Mouse (Mus musculus) hindbrain, embryonic 11.5 days (tissue): ENCODE results near the gene Vsnl1. TPM values are rescaled to one million over a fixed set of nuclear protein-coding genes. Genes with fewer than 3 reads are reported as not detected.

Experiments used
- ATAC-seq: fragments of 200-750 bp; cut with Nextera tagmentation; 2 replicates; pipeline ENCODE4 v1.8.0; 2017; ENCODE audit warnings: mild to moderate bottlenecking, moderate TSS enrichment, moderate library complexity; ENCODE audit not compliant: low FRiP score
- DNase-seq: peaks from one replicate; pipeline ENCODE4 v3.0.0-alpha.2; 2015; ENCODE audit warnings: low spot score
- H3K27ac ChIP-seq: fragments of 300-500 bp; sonication (generic); 2 replicates; pipeline ENCODE4 v1.5.1; 2014; ENCODE audit warnings: mild to moderate bottlenecking, low read depth, low read length
- H3K27me3 ChIP-seq: fragments of 300-500 bp; sonication (generic); 2 replicates; pipeline ENCODE4 v1.6.1; 2014; ENCODE audit warnings: mild to moderate bottlenecking, low read length, moderate library complexity, mixed read lengths; ENCODE audit not compliant: control insufficient read depth, insufficient read depth
- H3K36me3 ChIP-seq: fragments of 300-500 bp; sonication (generic); 2 replicates; pipeline ENCODE4 v1.6.1; 2014; ENCODE audit warnings: mild to moderate bottlenecking, low read length, moderate library complexity, mixed read lengths; ENCODE audit not compliant: control insufficient read depth, insufficient read depth
- H3K4me1 ChIP-seq: fragments of 300-500 bp; sonication (generic); replicated peaks from 2 replicates; pipeline ENCODE4 v1.6.1; 2014; ENCODE audit warnings: low read length, mixed read lengths; ENCODE audit not compliant: control insufficient read depth, insufficient read depth
- H3K4me2 ChIP-seq: fragments of 300-500 bp; sonication (generic); replicated peaks from 2 replicates; pipeline ENCODE4 v1.6.1; 2014; ENCODE audit warnings: mild to moderate bottlenecking, low read depth, low read length
- H3K4me3 ChIP-seq: fragments of 300-500 bp; sonication (generic); 2 replicates; pipeline ENCODE4 v1.5.1; 2014; ENCODE audit warnings: low read depth, low read length
- H3K9ac ChIP-seq: fragments of 300-500 bp; sonication (generic); 2 replicates; pipeline ENCODE4 v1.6.1; 2014; ENCODE audit warnings: low read depth, low read length
- H3K9me3 ChIP-seq: fragments of 300-500 bp; sonication (generic); 2 replicates; pipeline ENCODE4 v1.6.1; 2016; ENCODE audit warnings: low read length; ENCODE audit not compliant: control insufficient read depth
- WGBS: fragments of 180-500 bp; shearing (Covaris S2); extraction: QIAGEN DNeasy Blood & Tissue Kit; methylation state at CpG from one replicate; pipeline ENCODE4 v1.1.7; 2014; 5-methylcytosine and 5-hydroxymethylcytosine counted together
- polyA plus RNA-seq: library from polyadenylated mRNA; unstranded; fragments of >200 nt; fragmentation: Nextera tagmentation; extraction: Ambion mirVana; gene quantifications from 2 replicates; pipeline ENCODE4 v1.2.1, GENCODE M21; 2014

Vsnl1 gene
- polyA plus RNA-seq, 1 experiment from 2014 or later: 2.9 TPM

DNA sequence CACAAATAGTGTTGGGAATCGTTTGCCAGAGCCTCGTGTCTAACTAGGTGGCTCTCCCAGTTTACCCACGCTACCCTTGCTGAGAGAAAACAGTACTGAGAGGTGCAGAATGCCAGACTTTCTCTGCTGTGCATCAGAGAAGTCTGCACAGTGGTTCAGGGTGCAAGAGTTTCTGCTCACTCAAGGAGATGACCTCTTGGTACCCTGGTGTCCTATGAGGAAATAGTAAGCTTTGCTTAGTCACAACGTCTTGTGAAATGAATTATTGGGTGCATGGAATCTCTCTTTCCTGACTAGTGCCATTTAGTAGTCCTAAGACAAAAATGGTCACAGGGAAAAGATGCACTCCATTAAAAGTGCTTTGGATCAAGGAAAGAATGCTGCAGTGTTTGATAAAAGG lies 111.9 kb downstream of the Vsnl1 start:
- H3K27ac ChIP-seq: no peak overlapping the region
- no peaks in the 10 kb centered on the region for H3K36me3 ChIP-seq
- no peak overlapping the region for H3K9ac ChIP-seq
- H3K27me3 ChIP-seq: no peaks in the 10 kb centered on the region
- DNase-seq (no peak), ATAC-seq (no peak)
- H3K4me3 ChIP-seq: no peak overlapping the region
- H3K4me1 ChIP-seq: no peaks in the 10 kb centered on the region
- 79% methylated on average over 4 of the region's 4 CpGs for WGBS
- no peaks in the 10 kb centered on the region for H3K9me3 ChIP-seq
- no peak overlapping the region for H3K4me2 ChIP-seq

DNA sequence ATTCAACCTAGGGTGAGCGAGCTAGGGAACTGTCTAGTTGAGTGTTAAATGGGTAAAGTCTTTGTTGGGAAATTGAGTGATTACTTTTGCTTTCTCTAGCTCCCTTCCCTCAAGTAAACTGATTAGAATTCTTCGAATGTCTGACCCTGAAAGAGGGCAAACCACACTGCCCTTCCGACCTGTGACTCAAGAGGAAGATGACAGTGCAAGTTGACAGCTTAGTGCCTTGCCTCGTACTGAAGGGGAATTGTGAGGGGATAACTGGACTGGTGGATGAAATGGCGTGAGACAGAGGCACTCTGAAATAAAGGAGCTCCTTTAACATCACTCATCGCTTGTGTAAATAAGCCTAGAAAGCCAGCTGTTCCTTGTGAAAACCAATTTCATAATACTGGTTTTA lies 118.7 kb downstream of the Vsnl1 start:
- Histone ChIP-seq H3K4me2 (no peak overlapping the region), H3K4me1 (no peaks in the 10 kb centered on the region), H3K9me3 (no peaks in the 10 kb centered on the region), H3K36me3 (0 out of 2 replicates have a peak, but pooled peaks cover 3% of the 10 kb centered on the region), H3K27me3 (no peaks in the 10 kb centered on the region), H3K27ac (no peak overlapping the region), H3K9ac (no peak overlapping the region), H3K4me3 (no peak overlapping the region)
- ATAC-seq (no peak), DNase-seq (no peak)
- WGBS: 58% methylated on average over 6 of the region's 6 CpGs

DNA sequence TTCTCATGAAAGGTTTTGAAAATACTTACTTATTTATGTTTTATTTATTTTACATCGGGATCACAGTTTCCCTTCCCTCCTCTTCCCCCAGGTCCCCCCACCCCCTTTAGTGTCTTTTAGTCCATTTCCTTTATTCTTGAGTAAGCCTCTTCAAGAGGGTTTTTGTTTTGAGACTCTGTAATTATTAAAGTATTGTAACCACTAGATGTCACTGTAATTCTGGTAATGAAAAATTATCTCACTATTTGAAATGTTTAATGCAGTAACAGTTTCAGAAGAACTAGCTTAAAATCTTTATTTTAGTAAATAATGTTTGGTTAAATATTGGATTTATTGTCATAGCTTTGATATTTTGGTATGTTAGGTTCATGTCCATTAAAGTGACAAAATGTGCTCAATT lies 122.6 kb downstream of the Vsnl1 start:
- H3K4me1 ChIP-seq: no peaks in the 10 kb centered on the region
- WGBS: 87% methylated on average over 1 of the region's 1 CpGs
- no peaks in the 10 kb centered on the region for H3K9me3 ChIP-seq
- no peak for ATAC-seq
- H3K4me2 ChIP-seq: no peak overlapping the region
- 0 out of 2 replicates have a peak, but pooled peaks cover 3% of the 10 kb centered on the region for H3K36me3 ChIP-seq
- no peak overlapping the region for H3K27ac ChIP-seq
- DNase-seq: no peak
- H3K9ac ChIP-seq: no peak overlapping the region
- no peak overlapping the region for H3K4me3 ChIP-seq
- H3K27me3 ChIP-seq: no peaks in the 10 kb centered on the region

DNA sequence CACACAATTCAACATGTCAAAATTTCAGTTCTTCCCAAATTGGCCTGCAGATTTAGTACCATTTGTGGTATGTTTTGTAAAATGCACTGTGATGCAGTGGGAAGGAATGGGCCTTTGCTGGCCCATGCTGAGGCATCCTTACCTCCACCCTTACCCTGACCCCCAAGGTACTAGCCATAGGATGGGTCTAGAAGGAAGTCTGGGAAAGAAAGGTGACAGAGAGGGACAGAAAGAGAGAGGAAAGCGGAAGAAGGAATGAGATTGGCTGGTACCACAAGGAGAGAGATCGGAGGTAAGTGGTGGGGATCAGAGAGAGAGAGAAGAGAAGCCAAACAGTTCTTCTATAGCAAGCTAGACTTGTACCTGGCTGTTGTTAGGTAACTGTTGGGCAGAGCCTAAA lies 125.3 kb downstream of the Vsnl1 start:
- no peak for DNase-seq
- no peaks in the 10 kb centered on the region for H3K4me1 ChIP-seq
- 93% methylated on average over 2 of the region's 2 CpGs for WGBS
- H3K36me3 ChIP-seq: 0 out of 2 replicates have a peak, but pooled peaks cover 3% of the 10 kb centered on the region
- H3K9me3 ChIP-seq: no peaks in the 10 kb centered on the region
- ATAC-seq: no peak
- H3K4me3 ChIP-seq: no peak overlapping the region
- no peaks in the 10 kb centered on the region for H3K27me3 ChIP-seq
- no peak overlapping the region for H3K9ac ChIP-seq
- H3K27ac ChIP-seq: no peak overlapping the region
- no peak overlapping the region for H3K4me2 ChIP-seq

DNA sequence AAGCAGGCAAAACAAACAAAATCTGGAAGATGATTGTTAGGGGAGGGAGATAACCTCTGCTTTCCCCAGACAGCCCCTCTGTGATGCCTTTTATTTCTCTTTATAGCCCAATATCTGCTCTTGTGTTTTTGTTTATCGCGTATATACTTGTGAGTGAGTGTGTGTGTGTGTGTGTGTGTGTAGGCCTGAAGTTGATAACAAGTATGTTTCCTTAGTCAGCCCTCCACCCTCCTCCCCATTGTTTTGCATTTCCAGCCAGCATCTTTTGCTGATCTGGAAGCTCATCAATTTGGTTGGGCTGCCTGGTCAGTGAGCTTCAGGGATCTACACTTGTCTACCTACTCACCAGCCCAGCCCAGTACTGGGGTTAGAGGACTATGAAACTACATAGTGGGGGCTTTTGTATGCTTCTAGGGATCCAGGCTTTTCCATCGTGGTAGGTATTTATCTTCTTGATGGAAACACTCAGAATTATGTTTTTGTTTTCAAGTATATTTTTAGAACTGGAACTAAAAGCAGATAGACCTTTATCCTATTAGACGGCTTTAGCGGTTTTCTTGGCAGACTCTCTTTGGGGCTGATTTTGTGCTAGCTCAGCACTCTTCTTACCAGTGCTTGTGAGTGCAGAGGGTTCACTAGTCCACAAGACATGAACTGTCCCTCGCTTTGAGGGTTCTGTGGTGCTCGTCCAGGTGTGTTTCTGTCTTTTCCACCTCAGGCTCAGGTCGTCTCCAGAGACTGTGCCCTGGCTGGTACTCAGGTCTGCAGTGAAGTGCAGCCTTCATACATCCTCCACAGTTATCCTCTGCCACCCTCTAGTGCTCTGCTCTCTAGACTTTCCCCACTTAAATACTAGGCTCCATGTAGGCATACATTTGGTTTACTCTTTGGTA lies 129.4 kb downstream of the Vsnl1 start:
- ATAC-seq: no peak
- H3K4me2 ChIP-seq: no peak overlapping the region
- H3K27ac ChIP-seq: no peak overlapping the region
- 94% methylated on average over 8 of the region's 8 CpGs for WGBS
- no peaks in the 10 kb centered on the region for H3K9me3 ChIP-seq
- H3K9ac ChIP-seq: no peak overlapping the region
- H3K4me1 ChIP-seq: no peaks in the 10 kb centered on the region
- H3K27me3 ChIP-seq: no peaks in the 10 kb centered on the region
- 0 out of 2 replicates have a peak, but pooled peaks cover 8% of the 10 kb centered on the region for H3K36me3 ChIP-seq
- no peak overlapping the region for H3K4me3 ChIP-seq
- DNase-seq: no peak

DNA sequence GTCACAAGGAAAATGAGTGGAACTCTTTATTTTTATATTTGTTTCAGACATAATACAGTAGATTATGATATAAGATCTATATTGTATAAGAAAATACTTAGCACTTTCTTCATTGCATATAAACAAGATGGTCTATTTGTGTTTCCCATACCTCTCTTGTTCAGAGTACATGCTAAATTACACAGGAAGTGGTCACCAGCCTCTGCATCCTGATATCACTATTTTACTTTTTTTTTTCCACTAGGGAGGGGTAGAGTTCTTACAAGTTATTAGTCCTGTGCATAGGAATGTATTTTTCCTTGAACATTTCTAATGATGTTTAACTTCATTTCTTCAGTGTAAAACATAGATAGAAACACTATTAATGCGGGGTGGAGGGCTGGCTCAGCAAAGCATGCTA lies 135.6 kb downstream of the Vsnl1 start:
- no peak overlapping the region for H3K4me2 ChIP-seq
- no peaks in the 10 kb centered on the region for H3K27me3 ChIP-seq
- DNase-seq (no peak), ATAC-seq (no peak)
- H3K9ac ChIP-seq: no peak overlapping the region
- 96% methylated on average over 1 of the region's 1 CpGs for WGBS
- H3K27ac ChIP-seq: no peak overlapping the region
- no peak overlapping the region for H3K4me3 ChIP-seq
- no peaks in the 10 kb centered on the region for H3K4me1 ChIP-seq
- 0 out of 2 replicates have a peak, but pooled peaks cover 7% of the 10 kb centered on the region for H3K36me3 ChIP-seq
- H3K9me3 ChIP-seq: no peaks in the 10 kb centered on the region

DNA sequence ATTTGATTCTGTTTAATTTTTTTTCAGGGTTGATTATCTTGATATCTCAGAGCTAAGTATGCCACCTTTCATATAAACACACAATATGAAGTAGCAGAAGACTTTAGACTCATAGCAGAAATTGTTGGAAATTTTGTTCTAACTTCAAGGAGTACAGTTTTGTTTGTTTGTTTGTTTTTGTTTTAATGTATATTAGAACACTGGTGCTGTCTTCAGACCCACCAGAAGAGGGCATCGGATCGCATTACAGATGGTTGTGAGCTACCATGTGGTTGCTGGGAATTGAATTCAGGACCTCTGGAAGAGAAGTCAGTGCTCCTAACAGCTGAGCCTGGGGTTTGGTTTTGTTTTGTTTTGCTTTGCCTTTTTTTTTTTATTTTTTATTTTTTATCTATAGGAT lies 150.0 kb downstream of the Vsnl1 start:
- H3K4me2 ChIP-seq: no peak overlapping the region
- peaks cover 6% of the 10 kb centered on the region; the same call in 1 of the 2 replicates for H3K36me3 ChIP-seq
- H3K9ac ChIP-seq: no peak overlapping the region
- DNase-seq (no peak), ATAC-seq (no peak)
- no peaks in the 10 kb centered on the region for H3K9me3 ChIP-seq
- H3K27ac ChIP-seq: no peak overlapping the region
- WGBS: 96% methylated on average over 2 of the region's 2 CpGs
- no peaks in the 10 kb centered on the region for H3K4me1 ChIP-seq
- H3K27me3 ChIP-seq: no peaks in the 10 kb centered on the region
- H3K4me3 ChIP-seq: no peak overlapping the region

DNA sequence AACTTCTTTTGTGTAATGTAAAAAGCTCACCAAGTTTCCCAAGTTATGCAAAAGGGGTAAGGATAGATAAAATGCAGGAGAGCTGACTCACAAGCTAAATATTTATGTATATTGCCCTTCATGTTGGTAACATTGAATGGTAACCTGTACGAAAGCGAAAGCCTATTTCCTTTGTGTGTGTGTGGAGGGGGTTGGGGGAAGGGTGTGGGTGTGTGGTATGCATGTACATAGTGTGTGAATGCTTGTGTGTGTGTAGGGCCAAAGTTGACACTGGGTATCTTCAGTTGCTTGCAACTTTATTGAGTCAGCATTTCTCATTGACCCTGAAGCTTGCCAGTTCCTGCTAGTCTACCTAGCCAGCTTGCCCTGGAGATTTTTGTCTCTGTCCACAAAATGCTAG lies 154.8 kb downstream of the Vsnl1 start:
- Histone ChIP-seq H3K36me3 (peaks cover 6% of the 10 kb centered on the region; the same call in 1 of the 2 replicates), H3K9ac (no peak overlapping the region), H3K27ac (no peak overlapping the region), H3K4me2 (no peak overlapping the region), H3K4me3 (no peak overlapping the region), H3K9me3 (no peaks in the 10 kb centered on the region), H3K4me1 (no peaks in the 10 kb centered on the region), H3K27me3 (no peaks in the 10 kb centered on the region)
- DNase-seq (no peak), ATAC-seq (no peak)
- 93% methylated on average over 2 of the region's 2 CpGs for WGBS

DNA sequence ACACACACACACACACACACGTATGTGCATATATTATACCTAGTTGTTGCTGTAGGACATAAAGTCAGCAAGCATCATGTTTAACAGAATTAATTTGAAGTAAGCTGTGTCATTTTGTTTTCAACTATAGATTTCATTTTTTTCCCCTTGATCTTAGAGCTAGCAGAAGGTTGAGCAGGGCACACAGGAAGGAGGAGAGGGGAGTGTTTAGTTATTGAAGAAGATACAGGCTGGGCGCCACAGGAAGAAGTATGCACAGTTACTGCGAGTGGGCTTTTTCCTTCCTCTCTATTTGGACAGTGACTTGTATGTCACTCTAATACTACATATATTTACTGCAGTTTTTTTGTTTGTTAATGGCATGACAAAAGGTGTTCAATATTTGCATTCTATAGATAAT lies 156.5 kb downstream of the Vsnl1 start:
- Histone ChIP-seq H3K27me3 (no peaks in the 10 kb centered on the region), H3K4me2 (no peak overlapping the region), H3K27ac (no peak overlapping the region), H3K36me3 (no peaks in the 10 kb centered on the region), H3K9me3 (no peaks in the 10 kb centered on the region), H3K4me1 (no peaks in the 10 kb centered on the region), H3K9ac (no peak overlapping the region), H3K4me3 (no peak overlapping the region)
- DNase-seq: no peak
- 94% methylated on average over 3 of the region's 3 CpGs for WGBS
- no peak for ATAC-seq
